Mouse (Mus musculus) bone marrow macrophage, adult 2 months (primary cell): ENCODE data around the gene Hmgn1.

Experiments used
- CTCF ChIP-seq: IDR thresholded peaks from 2 replicates; pipeline ENCODE4 v1.5.1; 2012; ENCODE audit warnings: low read depth, mild to moderate bottlenecking, low read length, moderate library complexity
- POLR2A ChIP-seq: IDR thresholded peaks from 2 replicates; pipeline ENCODE4 v1.6.1; 2012; ENCODE audit warnings: mild to moderate bottlenecking, low read depth, low read length, borderline replicate concordance

- TF ChIP-seq CTCF (no peak), POLR2A (no peak)
Measured at GRCm38 (mm10) chr16:96127288-96127656, 257 bp downstream of the Hmgn1 start.
